Mouse (Mus musculus) G1E (cell line): ENCODE results near the gene Ccl25.

Experiments
- CTCF ChIP-seq: IDR thresholded peaks from 2 replicates; pipeline ENCODE4 v1.5.1; 2012; ENCODE audit warnings: low read depth, low read length, inconsistent platforms, mixed read lengths
- GATA1 ChIP-seq: IDR thresholded peaks from 2 replicates; pipeline ENCODE4 v1.6.1; 2012; ENCODE audit warnings: borderline replicate concordance, low read length, inconsistent platforms, mixed read lengths
- GATA2 ChIP-seq: IDR thresholded peaks from 2 replicates; pipeline ENCODE4 v1.6.1; 2012; ENCODE audit warnings: low read depth, low read length, inconsistent platforms, borderline replicate concordance
- POLR2AphosphoS5 ChIP-seq: IDR thresholded peaks from 2 replicates; pipeline ENCODE4 v1.6.1; 2012; ENCODE audit warnings: low read depth, low read length, inconsistent platforms; ENCODE audit not compliant: insufficient replicate concordance
- TAL1 ChIP-seq: conservative IDR thresholded peaks from 2 replicates; pipeline ENCODE4 v1.6.1; 2012; ENCODE audit warnings: low read depth, low read length, inconsistent platforms, mixed read lengths

DNA sequence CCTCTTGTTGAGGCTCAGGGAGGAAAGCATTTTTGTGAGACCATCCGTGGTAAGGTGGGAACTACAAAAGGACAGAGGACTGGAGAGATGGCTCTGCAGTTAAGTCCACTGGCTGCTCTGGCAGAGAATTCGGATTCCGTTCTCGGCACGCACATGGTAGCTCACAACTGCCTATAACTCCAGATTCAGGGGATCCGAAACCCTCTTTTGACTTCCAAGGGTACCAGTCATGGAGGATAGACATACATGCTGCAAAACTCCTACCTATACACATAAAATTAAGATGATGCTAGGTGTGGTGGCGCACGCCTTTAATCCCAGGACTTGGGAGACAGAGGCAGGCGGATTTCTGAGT lies 48.9 kb upstream of the Ccl25 start:
- no peak for TF ChIP-seq CTCF
- TF ChIP-seq GATA1 = no peak
- no peak for TF ChIP-seq GATA2
- no peak for TF ChIP-seq TAL1
- TF ChIP-seq POLR2AphosphoS5 = no peak
